Mouse (Mus musculus) cerebellum, adult 2 months (tissue): ENCODE data around the gene Usp54. TPM values are rescaled to one million over a fixed set of nuclear protein-coding genes. Genes with fewer than 3 reads are reported as not detected.
"Not testable (repeated sequence)": the region's sequence is repeated elsewhere in the genome, so short reads cannot be mapped to it uniquely, and the experiment has no call there.

Experiments
- DNase-seq, 2 experiments: peaks; one replicate each; pipeline ENCODE4 v3.0.0; 2021
- H3K27ac ChIP-seq: fragments of 200-500 bp; 2 replicates; pipeline ENCODE4 v1.5.1; 2012; ENCODE audit warnings: low read length, control low read depth, inconsistent platforms; ENCODE audit not compliant: insufficient read depth
- H3K27me3 ChIP-seq: fragments of 200-500 bp; 2 replicates; pipeline ENCODE4 v1.6.1; 2012; ENCODE audit warnings: inconsistent platforms, mild to moderate bottlenecking, low read length, moderate library complexity; ENCODE audit not compliant: control insufficient read depth, insufficient read depth
- H3K4me1 ChIP-seq: fragments of 200-500 bp; 2 replicates; pipeline ENCODE4 v1.6.1; 2011; ENCODE audit warnings: low read length; ENCODE audit not compliant: control insufficient read depth, insufficient read depth
- H3K4me3 ChIP-seq: fragments of 200-500 bp; replicated peaks from 2 replicates; pipeline ENCODE3; 2011; ENCODE audit warnings: mild to moderate bottlenecking, low read depth, low read length, control low read depth; ENCODE audit not compliant: insufficient read depth
- CTCF ChIP-seq: fragments of 200-500 bp; IDR thresholded peaks from 2 replicates; pipeline ENCODE4 v1.5.1; 2011; ENCODE audit warnings: low read depth, mild to moderate bottlenecking, control low read depth, low read length, moderate library complexity, borderline replicate concordance; ENCODE audit not compliant: insufficient read depth
- POLR2A ChIP-seq: fragments of 200-500 bp; IDR thresholded peaks from 2 replicates; pipeline ENCODE4 v1.6.1; 2011; ENCODE audit warnings: low read length, control low read depth, borderline replicate concordance; ENCODE audit not compliant: insufficient read depth
- WGBS: fragments of 180-500 bp; shearing (Covaris S2); methylation state at CpG from one replicate; pipeline ENCODE4 v1.1.7; 2018; 5-methylcytosine and 5-hydroxymethylcytosine counted together
- polyA plus RNA-seq: library from polyadenylated mRNA; depleted of rRNA; stranded (reverse); fragments of >200 nt; gene quantifications from 2 replicates; pipeline ENCODE4 v1.2.3, GENCODE M21; 2012

Gene Usp54
- polyA plus RNA-seq, 1 experiment = 63.1 TPM

DNA sequence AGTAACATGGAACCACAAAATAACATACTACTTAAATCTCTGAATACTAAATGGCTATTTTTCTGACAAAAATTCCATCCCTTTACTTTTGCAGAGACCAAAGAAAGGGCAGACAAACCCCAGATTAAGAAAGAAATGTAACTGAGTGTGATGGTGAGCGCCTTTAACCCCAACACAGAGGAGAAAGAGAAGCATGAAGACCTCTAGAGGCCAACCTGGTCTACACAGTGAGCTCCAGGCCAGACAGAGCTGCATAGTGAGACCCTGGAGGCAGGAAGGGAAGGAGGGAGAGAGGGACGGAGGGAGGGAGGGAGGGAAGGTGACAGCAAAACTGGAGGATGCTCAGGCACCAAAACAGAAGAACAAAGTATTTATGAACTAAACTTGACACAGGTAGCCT is 40.7 kb downstream of the Usp54 start:
- 69% methylated on average over 2 of the region's 2 CpGs for WGBS
- H3K27ac ChIP-seq = no peak overlapping the region

DNA sequence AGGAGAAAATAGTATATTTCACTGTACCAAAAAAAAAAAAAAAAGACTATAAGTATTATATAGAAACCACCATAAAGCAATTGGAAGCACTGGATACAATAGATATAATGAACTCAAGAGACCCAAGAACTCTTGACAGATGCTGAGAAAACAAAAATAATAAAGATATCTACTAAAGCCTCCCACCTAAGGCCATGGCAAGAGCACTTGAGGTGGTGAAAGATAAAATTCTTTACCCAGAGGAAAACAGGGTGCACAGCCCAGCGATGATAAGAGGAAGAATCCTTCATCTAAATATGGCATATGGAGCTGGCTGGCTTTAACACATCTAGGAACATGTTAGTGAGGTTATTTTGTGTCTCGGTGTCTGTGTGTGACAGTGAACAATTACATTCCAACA is 41.3 kb downstream of the Usp54 start:
- TF ChIP-seq POLR2A (no peak), CTCF (no peak)
- H3K4me3 ChIP-seq = no peak overlapping the region
- H3K4me1 ChIP-seq = peaks cover 8% of the 10 kb centered on the region
- DNase-seq = no peak
- H3K27ac ChIP-seq = no peak overlapping the region
- H3K27me3 ChIP-seq = no peaks in the 10 kb centered on the region
- WGBS = 61% methylated on average over 2 of the region's 2 CpGs

More for the DNA sequence above, 40.7 kb downstream of the Usp54 start:
- H3K27me3 ChIP-seq = no peaks in the 10 kb centered on the region
- no peak overlapping the region for H3K4me3 ChIP-seq
- peaks cover 8% of the 10 kb centered on the region for H3K4me1 ChIP-seq
- TF ChIP-seq CTCF = no peak
- no peak for TF ChIP-seq POLR2A
- DNase-seq = no peak

DNA sequence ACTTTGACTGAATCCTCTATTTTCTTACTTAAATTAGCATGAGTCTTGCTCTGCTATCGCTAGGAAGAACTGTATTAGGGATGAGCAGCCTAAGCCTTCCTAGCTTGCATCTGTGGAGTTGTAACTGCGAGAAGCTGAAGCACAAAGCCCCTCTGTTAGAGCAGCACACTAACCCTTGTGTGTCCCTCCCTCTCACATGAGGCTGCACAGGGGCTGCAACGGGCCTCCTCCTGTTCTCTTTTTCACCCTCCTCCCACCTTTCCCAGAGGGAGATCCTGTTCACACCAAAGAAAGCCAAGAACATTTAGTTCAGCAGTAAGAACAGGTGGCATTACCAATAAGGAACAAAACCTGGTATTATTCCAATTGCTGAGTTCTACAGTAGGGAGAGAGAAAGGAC is 45.1 kb downstream of the Usp54 start:
- no peak for TF ChIP-seq POLR2A
- no peak for TF ChIP-seq CTCF
- H3K27ac ChIP-seq = peak overlapping the region; percentile 63
- DNase-seq = peak; percentile 37 to 51
- WGBS = 30% methylated on average over 3 of the region's 3 CpGs
- no peaks in the 10 kb centered on the region for H3K27me3 ChIP-seq
- no peak overlapping the region for H3K4me3 ChIP-seq
- peaks cover 8% of the 10 kb centered on the region for H3K4me1 ChIP-seq

DNA sequence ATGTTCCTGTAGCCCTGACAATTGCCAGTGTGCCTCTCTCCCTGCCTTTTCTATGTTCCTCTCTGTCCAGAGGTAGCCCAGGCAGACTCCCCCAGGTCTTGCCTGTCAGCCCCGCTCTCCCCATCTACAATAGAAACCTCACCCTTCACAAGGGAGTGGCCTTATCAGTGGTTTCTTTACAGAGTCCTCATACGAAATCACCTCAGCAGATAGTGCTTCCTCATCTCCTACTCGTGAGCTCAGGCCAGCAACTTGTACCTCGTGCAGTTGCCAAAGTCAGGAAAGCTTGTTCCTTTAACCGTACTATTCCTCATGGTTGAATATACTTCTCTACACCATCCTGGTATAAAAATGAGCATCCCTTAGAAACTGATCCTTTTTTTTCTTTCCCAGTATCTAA is 53.4 kb downstream of the Usp54 start:
- Histone ChIP-seq H3K4me3 (no peak overlapping the region), H3K27ac (no peak overlapping the region), H3K4me1 (no peaks in the 10 kb centered on the region), H3K27me3 (no peaks in the 10 kb centered on the region)
- 89% methylated on average over 5 of the region's 5 CpGs for WGBS
- DNase-seq = no peak
- no peak for TF ChIP-seq POLR2A
- no peak for TF ChIP-seq CTCF

DNA sequence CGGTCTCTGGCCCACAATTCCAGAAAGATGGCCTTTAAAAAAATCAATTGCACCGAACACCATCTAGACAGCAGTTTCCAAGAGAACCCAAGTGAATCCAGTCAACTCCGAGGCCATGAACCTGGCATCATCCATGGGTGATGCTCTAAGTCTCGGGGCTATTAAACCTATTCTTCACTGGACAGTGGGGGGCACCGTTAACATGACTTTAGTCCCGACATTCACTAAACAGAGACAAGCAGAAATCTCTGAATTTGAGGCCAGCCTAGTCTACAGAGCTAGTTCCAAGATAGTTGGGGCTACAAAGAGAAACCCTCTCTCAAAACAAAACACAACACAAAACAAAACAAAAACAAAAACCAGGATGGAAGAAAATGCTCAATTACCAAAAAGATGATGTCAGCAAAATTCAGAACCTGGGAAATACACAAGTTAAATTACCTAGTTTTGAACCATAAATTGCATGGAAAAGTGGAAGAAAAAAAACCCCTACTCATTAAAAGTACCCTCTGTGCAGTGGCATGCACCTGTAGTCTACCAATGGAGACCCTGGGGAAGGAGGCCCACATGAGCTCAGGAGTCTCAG is 61.9 kb downstream of the Usp54 start:
- Histone ChIP-seq H3K4me3 (no peak overlapping the region), H3K27ac (no peak overlapping the region), H3K4me1 (no peaks in the 10 kb centered on the region), H3K27me3 (no peaks in the 10 kb centered on the region)
- WGBS = 48% methylated on average over 6 of the region's 6 CpGs
- DNase-seq = no peak
- TF ChIP-seq CTCF (no peak), POLR2A (no peak)

DNA sequence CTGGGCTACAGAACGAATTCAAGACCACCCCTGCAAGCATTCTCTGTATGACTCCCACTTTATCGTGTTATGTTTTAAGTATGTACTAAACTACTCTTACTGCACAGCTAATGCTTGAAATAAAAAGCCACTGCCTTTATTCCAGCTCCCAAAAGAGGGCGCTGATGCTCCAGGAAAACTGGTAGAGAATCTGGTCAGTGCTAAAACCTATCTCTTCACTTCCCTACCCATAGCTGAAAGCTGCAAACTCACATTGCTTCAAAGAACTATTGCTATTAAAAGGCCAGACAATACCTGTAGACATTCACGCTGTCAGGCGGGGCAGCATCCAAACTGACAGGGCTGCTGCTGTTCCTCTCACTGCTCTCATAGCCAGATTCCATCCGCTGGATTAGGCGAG is 64.7 kb downstream of the Usp54 start:
- Histone ChIP-seq H3K4me3 (no peak overlapping the region), H3K27ac (no peak overlapping the region), H3K4me1 (no peaks in the 10 kb centered on the region), H3K27me3 (no peaks in the 10 kb centered on the region)
- TF ChIP-seq CTCF (peak; percentile 50; the same call in 1 of the 2 replicates), POLR2A (no peak)
- WGBS = 52% methylated on average over 7 of the region's 7 CpGs
- peak; percentile 69 to 75 for DNase-seq

DNA sequence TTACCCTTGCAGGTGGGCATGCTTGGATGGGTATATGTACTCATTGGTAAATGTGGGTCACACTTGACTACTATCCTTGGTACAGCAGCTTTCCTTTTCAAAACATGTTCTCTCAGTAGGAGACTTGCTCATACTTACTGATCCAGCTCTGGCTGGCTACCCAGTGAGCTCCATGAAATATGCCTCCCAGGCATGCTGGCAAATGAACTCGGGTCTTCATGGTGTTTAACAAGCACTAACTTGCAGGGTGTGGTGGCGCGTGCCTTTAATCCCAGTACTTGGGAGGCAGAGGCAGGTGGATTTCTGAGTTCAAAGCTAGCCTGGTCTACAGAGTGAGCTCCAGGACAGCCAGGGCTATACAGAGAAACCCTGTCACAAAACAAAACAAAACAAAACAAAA is 67.7 kb downstream of the Usp54 start:
- not testable (repeated sequence) for DNase-seq, H3K27ac ChIP-seq, H3K4me1 ChIP-seq, H3K4me3 ChIP-seq, H3K27me3 ChIP-seq
- WGBS = 87% methylated on average over 3 of the region's 3 CpGs

DNA sequence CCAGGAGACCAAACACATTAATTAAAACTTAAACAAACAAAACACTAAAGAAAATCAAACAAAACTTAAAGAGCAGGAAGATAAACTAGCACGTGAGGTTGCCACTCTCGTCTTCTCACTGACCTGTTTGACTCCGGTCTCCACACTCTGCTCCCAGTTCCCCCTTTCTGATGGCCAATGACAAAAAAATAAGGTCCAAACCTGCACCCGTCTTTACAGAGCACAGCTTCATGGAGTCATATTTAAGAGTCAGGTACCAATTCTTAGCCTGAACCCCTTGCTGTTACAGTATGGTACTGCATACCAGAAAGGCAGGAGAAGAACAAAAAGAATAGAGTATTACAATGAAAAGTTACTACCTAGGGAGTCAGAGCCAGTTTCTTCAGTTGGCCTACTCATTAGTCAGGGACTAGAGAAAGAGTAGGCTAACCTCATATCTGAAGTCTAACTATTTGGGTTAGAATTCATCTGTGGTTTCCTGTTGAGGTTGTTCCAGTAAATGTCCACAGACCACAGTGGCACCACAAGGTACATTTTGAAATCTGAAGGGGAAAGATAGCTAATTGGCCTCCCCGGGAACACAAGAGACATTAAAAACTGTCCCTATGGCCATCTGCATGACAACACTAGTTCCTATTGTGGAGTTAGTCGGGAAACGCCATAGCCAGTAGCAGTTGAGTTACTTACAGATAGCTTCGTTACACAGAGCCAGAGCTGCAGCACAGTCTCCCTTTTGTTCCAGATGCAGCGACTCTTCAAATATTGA is 75.4 kb downstream of the Usp54 start:
- DNase-seq = no peak
- H3K4me1 ChIP-seq = no peaks in the 10 kb centered on the region
- no peak overlapping the region for H3K4me3 ChIP-seq
- WGBS = 86% methylated on average over 9 of the region's 9 CpGs
- H3K27me3 ChIP-seq = no peaks in the 10 kb centered on the region
- no peak for TF ChIP-seq POLR2A
- no peak for TF ChIP-seq CTCF
- H3K27ac ChIP-seq = no peak overlapping the region
